Mouse (Mus musculus) cerebellum, adult 2 months (tissue): Measurements from ENCODE around the gene Ech1. TPM values are rescaled to one million over a fixed set of nuclear protein-coding genes. Genes with fewer than 3 reads are reported as not detected.

Experiments used
- DNase-seq, 2 experiments: peaks; one replicate each; pipeline ENCODE4 v3.0.0; 2021
- H3K27ac ChIP-seq: fragments of 200-500 bp; 2 replicates; pipeline ENCODE4 v1.5.1; 2012; ENCODE audit warnings: low read length, control low read depth, inconsistent platforms; ENCODE audit not compliant: insufficient read depth
- H3K27me3 ChIP-seq: fragments of 200-500 bp; 2 replicates; pipeline ENCODE4 v1.6.1; 2012; ENCODE audit warnings: inconsistent platforms, mild to moderate bottlenecking, low read length, moderate library complexity; ENCODE audit not compliant: control insufficient read depth, insufficient read depth
- H3K4me1 ChIP-seq: fragments of 200-500 bp; 2 replicates; pipeline ENCODE4 v1.6.1; 2011; ENCODE audit warnings: low read length; ENCODE audit not compliant: control insufficient read depth, insufficient read depth
- H3K4me3 ChIP-seq: fragments of 200-500 bp; replicated peaks from 2 replicates; pipeline ENCODE3; 2011; ENCODE audit warnings: mild to moderate bottlenecking, low read depth, low read length, control low read depth; ENCODE audit not compliant: insufficient read depth
- CTCF ChIP-seq: fragments of 200-500 bp; IDR thresholded peaks from 2 replicates; pipeline ENCODE4 v1.5.1; 2011; ENCODE audit warnings: low read depth, mild to moderate bottlenecking, control low read depth, low read length, moderate library complexity, borderline replicate concordance; ENCODE audit not compliant: insufficient read depth
- POLR2A ChIP-seq: fragments of 200-500 bp; IDR thresholded peaks from 2 replicates; pipeline ENCODE4 v1.6.1; 2011; ENCODE audit warnings: low read length, control low read depth, borderline replicate concordance; ENCODE audit not compliant: insufficient read depth
- WGBS: fragments of 180-500 bp; shearing (Covaris S2); methylation state at CpG from one replicate; pipeline ENCODE4 v1.1.7; 2018; 5-methylcytosine and 5-hydroxymethylcytosine counted together
- polyA plus RNA-seq: library from polyadenylated mRNA; depleted of rRNA; stranded (reverse); fragments of >200 nt; gene quantifications from 2 replicates; pipeline ENCODE4 v1.2.3, GENCODE M21; 2012

Ech1 gene
- polyA plus RNA-seq, 1 experiment = 106 TPM

- Histone ChIP-seq H3K4me3 (no peak overlapping the region), H3K27ac (no peak overlapping the region), H3K27me3 (no peaks in the 10 kb centered on the region), H3K4me1 (peaks cover 42% of the 10 kb centered on the region)
- WGBS = 55% methylated on average over 4 of the region's 4 CpGs
- DNase-seq = no peak
- TF ChIP-seq CTCF = no peak
These were observed 7.1 kb upstream of the Ech1 start for GRCm38 (mm10) chr7:28817957-28818356.

- Histone ChIP-seq H3K27ac (no peak overlapping the region), H3K27me3 (no peaks in the 10 kb centered on the region), H3K4me1 (peaks cover 42% of the 10 kb centered on the region), H3K4me3 (no peak overlapping the region)
- TF ChIP-seq CTCF (no peak), POLR2A (no peak)
- 44% methylated on average over 18 of the region's 18 CpGs for WGBS
- DNase-seq = no peak
These were observed 6.6 kb upstream of the Ech1 start for GRCm38 (mm10) chr7:28818436-28818835.

- H3K27ac ChIP-seq = no peak overlapping the region
- peaks cover 42% of the 10 kb centered on the region for H3K4me1 ChIP-seq
- WGBS = 66% methylated on average over 4 of the region's 4 CpGs
- no peak for TF ChIP-seq CTCF
- TF ChIP-seq POLR2A = no peak
- DNase-seq = no peak
- no peak overlapping the region for H3K4me3 ChIP-seq
- H3K27me3 ChIP-seq = no peaks in the 10 kb centered on the region
These were observed 6.1 kb upstream of the Ech1 start for GRCm38 (mm10) chr7:28818861-28819452.

GRCm38 (mm10) chr7:28819571-28819970 lies 5.4 kb upstream of the Ech1 start:
- no peak for TF ChIP-seq POLR2A
- TF ChIP-seq CTCF = no peak
- Histone ChIP-seq H3K4me3 (no peak overlapping the region), H3K27me3 (no peaks in the 10 kb centered on the region), H3K4me1 (peaks cover 42% of the 10 kb centered on the region), H3K27ac (0 out of 2 replicates have a peak overlapping the region, but pooled peaks have one; percentile 24)
- DNase-seq = no peak
- WGBS = 57% methylated on average over 4 of the region's 4 CpGs

- TF ChIP-seq CTCF (no peak), POLR2A (no peak)
These were observed 4.4 kb upstream of the Ech1 start for GRCm38 (mm10) chr7:28820358-28821260.

GRCm38 (mm10) chr7:28821261-28821831 lies 3.7 kb upstream of the Ech1 start:
- Histone ChIP-seq H3K27ac (peak overlapping the region; percentile 67), H3K27me3 (no peaks in the 10 kb centered on the region), H3K4me3 (no peak overlapping the region), H3K4me1 (peaks cover 31% of the 10 kb centered on the region)
- TF ChIP-seq CTCF = no peak
- no peak for TF ChIP-seq POLR2A
- 17% methylated on average over 10 of the region's 10 CpGs for WGBS
- DNase-seq = peak; percentile 75 to 83

More at GRCm38 (mm10) chr7:28820358-28821260, 4.4 kb upstream of the Ech1 start:
- 24% methylated on average over 12 of the region's 12 CpGs for WGBS
- no peaks in the 10 kb centered on the region for H3K27me3 ChIP-seq
- DNase-seq = peak in 1 of 2 experiments; percentile 15
- peaks cover 37% of the 10 kb centered on the region for H3K4me1 ChIP-seq
- peak overlapping the region; percentile 67 for H3K27ac ChIP-seq
- H3K4me3 ChIP-seq = no peak overlapping the region

GRCm38 (mm10) chr7:28822556-28822955 lies 2.5 kb upstream of the Ech1 start:
- Histone ChIP-seq H3K27ac (no peak overlapping the region), H3K4me3 (no peak overlapping the region), H3K4me1 (peaks cover 25% of the 10 kb centered on the region), H3K27me3 (no peaks in the 10 kb centered on the region)
- no peak for TF ChIP-seq CTCF
- TF ChIP-seq POLR2A = no peak
- 44% methylated on average over 1 of the region's 1 CpGs for WGBS
- DNase-seq = no peak
